Mouse (Mus musculus): ENCODE measurements around the gene Inhbc.
A peak's percentile ranks its signal among the peaks of the same experiment; 100 is the strongest.

The Inhbc gene

DNA sequence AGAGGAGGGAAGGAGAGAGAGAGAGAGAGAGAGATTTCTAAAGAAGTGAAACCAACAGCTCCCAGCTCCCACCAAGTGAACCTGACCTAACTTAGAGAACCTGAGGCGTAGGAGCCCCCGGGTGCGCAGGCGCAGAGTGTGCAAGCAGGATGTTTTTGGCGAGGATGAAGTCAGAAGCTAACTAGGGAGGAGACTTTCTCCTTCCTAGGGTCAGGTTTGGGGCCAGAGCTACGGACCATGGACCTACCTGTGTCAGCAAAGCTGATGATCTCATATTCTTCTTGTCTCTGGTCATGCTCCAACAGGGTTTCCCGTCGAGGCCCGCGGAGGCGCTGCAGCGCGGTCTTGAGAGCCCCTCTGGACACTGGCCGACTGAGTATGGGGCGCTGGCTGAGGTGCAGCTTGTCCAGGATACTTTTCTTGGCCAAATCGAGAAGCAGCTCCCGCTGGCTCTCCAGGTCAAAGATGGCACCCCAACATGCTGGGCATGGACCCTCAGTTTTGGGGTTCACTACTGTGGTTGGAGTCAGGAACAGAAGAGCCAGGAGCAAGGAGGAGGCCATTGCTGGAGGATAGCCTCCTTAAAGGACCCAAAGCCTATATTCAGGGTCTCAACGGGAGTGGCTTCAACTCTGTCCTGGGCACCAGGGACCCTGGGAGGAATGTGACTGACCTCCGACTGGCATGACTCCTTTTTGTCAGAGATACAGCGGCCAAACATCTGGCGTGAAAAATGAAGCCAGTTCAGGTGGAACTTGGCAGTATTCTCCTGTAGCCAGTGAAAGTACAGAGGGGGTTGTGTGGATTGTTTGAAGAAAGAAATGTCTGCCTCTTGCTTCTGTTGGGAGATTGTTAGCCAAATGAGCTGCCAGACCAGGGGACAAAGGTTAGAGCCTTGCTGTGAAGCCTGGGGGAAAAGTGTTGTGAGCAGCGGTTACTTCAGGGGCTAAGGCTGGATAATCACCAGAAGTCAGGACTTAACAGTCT is at the start of gene Inhbc:
Gene Inhbc, minus strand, starts transcription at position 598 of the 987 bp plus-strand sequence.
- DNase-seq (ENCODE audit: low spot score) = no peak

DNA sequence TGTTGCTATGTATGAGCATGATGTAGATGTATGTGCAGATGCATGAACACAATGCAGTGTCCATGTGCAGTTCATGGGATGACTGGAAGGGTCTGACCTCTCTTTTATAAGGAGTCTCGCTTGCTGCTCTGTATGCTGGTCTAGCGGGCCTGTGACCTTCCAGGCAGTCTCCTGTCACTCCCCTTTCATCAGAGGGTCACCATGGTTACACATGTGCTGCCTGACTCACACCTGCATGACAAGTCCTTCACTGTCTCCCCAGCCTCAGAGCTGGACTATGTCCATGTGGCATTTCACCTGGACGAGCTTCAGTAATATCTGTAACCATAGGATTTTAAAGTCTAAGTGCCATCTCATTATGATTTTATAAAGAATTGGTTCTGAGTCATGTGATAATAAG is 43.9 kb upstream of the Inhbc start:
- DNase-seq (ENCODE audit: low spot score) = no peak

DNA sequence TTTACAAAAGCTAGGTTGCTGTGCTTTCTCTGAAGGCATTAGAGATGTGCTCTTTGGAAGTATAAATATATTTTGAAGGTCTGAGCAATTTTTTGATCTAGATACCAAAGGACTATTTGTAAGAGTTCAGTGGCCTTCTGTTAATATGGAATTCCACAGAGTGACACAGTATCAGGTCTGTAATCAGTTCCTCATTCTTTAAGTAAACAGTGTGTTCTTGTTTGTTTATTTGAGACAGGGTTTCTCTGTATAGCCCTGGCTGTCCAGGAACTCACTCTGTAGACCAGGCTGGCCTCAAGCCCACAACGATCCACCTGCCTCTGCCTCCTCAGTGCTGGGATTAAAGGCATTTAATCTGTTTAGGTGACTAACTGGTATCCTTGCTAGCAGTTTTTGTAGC is 43.4 kb upstream of the Inhbc start:
- no peak for DNase-seq (ENCODE audit: low spot score)

DNA sequence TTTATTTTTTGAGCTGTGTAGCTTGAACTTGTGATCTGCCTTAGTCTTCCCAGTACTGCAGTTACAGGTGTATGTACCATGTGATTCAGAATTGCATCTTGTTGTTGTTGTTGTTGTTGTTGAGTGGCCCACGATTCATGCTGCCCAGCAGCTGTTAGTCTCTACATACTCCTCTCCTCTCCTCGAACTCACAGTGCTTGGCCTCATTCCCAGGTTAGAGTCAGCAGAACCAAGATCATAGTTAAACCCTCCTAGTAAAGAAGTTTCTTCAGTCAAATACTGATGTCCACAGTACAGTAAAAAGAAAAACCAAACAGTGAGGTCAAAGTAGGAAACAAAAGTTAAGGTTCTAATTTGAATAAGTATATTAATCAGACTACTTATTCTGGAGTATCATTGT is 42.5 kb upstream of the Inhbc start:
- DNase-seq (ENCODE audit: low spot score) = no peak

DNA sequence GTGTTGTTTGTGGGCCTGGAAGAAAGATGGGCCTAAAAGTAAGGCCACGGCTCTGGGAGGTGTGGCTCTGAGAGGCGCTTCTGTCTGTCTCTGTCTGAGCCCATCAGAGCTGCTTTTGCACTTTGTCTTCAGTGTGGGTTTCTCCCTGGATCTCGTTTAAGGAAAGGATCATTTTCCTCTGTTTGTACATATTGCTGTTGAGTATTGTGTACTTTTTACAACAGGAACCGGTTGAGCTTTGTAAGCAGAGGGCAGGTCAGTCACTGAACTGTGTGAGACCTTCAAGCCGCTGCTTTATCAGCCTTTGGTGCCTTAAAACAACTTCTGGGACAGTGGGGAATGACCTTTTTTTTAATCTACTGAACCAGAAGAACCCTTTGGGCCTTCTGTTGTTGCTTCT is 41.9 kb upstream of the Inhbc start:
- DNase-seq (ENCODE audit: low spot score) = no peak

DNA sequence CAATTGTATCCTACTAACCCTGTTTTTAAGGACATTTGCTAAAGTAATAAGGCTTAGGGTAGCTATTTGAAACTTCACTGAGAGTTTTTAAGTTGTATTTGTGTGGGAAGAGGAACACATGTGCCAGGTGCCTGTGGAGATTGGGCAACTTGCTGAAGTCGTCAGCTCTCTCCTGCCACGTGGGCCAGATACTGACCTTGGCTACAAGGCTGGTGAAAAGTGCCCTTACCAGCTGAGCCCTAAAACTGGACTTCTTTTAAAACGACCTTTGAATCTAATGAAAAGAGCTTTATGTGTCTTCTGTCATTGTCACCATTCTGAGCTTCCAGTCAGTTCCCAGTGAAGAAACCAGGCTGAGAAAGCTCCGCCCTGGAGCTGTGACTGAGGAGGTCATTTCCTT is 37.2 kb upstream of the Inhbc start:
- no peak for DNase-seq (ENCODE audit: low spot score)

DNA sequence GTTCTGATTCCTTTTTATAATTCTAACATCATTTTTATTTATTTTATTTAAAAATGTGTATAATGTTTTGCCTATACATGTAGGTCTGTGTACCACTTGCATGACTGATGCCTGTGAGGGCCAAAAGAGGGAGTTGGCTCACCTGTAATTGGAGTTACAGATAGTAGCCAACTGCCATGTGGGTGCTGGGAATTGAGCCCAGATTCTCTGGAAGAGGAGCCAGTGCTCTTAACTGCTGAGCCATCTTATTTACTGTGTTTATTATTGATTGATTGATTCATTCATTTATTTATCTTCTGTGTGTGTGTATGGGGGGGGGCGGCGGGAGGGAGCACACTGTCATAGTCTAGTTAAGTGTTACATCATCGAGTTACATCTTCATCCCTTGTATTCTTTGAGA is 34.5 kb upstream of the Inhbc start:
- DNase-seq (ENCODE audit: low spot score) = no peak

DNA sequence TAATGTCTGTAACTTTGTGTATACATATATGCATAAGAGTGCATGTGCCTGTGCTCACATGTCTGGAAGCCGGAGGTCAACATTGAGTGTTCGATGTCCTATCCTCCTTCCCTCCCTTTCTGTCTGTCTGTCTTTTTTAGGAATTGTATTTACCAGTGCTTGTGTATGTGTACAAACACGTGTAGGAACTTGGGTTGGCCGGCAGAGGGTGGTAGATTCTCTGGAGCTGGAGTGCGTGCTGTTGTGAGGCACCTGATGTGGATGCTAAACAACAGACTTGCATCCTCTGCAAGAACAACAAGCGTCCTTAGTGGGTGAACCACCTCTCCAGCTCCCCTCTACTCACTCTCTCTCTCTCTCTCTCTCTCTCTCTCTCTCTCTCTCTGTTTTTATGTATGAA is 21.5 kb upstream of the Inhbc start:
- no peak for DNase-seq (ENCODE audit: low spot score)

DNA sequence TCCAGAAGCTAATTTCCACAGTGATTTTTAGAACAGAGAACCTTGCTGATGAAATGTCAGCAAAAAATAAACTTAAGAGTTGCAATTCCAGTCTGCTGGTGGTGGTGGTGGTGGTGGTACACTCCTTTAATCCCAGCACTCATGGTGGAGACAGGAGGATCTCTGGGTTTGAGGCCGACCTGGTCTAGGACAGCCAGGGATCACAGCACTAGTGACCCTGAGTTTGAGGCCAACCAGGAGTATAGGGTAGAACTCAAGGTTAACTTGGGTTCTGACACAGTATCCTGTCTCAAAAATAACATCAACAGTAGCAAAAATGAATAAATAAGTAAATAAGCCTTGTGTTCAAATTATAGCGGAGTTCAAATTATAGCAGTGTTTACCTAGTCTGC is 11.5 kb upstream of the Inhbc start:
- no peak for DNase-seq (ENCODE audit: low spot score)

DNA sequence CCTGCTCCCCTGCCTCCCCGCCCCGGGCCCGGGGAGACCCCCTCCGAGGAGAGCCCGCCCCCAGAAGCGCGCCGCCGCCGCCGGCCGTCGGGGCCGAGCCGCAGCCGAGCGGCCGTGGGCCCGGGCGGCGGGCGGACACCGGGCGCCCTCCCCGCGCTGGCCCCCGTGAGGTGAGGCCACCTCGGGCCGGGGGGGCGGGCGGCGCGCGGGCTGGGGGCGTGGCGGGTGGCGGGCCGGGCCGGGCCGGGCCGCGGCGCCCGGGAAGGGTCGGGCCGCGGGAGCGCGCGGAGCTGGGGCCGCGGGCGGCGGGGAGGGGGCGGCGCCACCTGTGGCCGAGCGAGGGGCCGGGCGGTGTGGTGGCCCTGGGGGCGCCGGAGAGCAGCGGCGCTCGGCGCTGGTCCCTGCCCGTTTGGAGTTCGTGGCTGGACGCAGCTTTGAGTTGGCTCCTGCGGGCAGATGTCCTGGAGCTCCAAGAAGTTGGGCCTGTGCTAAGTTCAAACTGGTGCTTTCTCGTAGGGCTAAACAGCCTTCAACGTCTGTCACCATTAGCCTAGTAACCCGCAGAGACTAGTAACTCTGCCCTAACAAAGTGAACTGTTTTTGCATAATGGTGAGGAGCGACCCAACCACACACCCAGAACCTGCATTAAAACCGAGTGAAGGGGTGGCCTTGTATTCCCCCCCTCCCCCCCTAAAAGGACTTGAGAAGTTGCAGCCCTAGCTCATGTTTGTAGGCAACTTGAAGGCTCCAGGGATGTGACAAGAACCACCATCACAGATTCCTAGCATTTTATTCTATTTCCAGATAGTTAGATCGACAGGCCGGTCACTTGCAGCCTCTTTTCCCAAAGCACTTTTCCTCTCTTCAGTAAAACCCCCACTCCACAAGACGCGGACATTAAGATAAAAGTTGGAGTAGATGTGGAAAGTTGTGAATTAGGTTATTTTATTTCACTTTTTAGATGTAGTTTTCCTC is 10.8 kb upstream of the Inhbc start:
- peak; percentile 82 for DNase-seq (ENCODE audit: low spot score)

DNA sequence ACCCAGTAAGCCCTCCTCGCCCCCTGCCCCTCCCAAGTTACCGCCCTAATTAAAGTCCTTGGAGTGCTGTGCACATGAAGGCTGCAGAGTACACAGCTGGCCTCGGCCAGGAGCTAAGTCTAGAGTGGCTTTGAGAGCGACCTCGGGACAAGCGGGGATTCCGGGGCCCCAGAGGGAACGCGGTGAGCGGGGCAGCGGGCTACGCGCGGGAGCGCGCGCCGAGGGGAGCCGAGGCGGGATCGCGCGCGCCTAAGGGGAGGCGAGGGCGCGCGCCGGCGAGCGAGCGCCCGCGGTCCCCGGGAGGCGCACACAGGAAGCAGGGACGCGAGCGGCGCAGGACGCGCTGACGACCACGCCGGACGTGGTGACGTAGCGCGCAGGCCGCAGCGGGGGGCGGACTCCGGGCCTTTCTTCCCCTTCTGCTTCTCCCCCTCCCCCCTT is 10.0 kb upstream of the Inhbc start, which contains the start of gene R3hdm2:
Gene R3hdm2, plus strand, starts transcription at position 77 of the 441 bp plus-strand sequence.
- DNase-seq (ENCODE audit: low spot score) = peak; percentile 92

DNA sequence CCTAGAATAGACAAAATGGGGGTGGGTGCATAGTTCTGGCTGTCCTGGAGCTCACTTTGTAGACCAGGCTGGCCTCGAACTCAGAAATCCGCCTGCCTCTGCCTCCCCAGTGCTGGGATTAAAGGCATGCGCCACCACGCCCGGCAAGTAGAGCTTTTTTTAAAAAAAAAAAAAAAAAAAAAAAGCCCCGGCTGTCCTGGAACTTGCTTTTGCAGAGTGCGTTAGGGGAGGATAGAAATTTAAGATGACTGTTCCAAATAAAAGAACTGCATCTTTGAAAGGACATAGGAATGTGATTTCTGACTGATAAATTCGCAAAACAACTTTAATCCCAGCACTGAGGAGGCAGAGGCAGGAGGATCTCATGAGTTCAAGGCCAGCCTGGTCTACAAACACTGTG is 9.4 kb upstream of the Inhbc start:
- DNase-seq (ENCODE audit: low spot score) = no peak

DNA sequence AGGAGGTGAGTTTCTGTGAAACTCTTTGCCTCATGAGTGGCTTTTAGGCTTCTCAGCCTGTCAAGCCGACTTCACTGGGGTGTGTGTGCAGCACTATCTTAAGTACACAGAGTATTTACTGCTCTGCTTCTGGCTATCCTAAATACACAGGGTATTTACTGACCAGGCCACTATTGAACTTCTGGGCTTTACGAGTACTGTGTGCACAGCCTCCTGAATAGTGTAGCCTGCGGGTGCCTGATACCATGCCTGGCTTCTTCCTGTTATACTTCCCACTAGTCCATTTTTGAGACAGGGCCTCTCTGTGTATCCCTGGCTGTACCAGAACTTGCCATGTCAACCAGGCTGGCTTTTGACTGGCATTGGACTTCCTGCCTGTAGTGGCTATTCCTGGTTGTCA is 7.5 kb upstream of the Inhbc start:
- DNase-seq (ENCODE audit: low spot score) = no peak

DNA sequence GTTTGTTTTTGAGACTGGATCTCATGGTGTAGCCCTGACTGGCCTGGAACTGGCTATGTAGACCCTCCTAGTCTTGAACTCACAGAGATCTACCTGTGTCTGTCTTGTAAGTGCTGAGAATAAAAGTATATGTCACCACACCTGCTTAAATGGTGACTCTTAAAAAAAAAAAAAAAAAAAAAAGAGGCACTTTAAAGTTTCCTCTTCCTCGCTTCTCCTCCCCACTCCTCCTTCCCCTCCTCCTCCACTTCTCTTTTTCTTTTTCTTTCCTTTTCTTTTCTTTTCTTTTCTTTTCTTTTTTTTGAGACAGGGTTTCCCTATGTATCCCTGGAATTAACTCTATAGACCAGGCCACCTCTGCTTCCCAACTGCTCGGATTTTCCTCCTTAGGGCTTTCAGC is 792 bp upstream of the Inhbc start:
- no peak for DNase-seq (ENCODE audit: low spot score)

DNA sequence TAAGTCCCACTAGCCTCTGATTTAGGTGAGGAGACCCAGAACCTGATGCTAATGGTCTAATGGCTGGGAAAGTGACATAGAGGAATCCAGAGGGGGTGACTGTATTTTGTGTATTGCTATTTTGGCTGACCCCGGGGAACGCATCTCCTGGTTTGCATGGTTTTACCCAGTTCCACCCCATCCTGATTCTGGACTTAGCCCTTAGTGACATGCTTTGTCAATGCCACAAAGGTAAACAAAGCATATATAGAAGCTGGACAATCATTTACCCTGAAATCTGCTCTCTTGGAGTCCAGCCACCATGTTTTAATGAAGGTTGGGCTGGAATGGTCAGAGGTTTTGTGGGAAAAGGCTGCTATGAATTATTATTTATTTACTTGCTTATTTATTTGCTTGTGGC is 2.0 kb downstream of the Inhbc start:
- no peak for DNase-seq (ENCODE audit: low spot score)

DNA sequence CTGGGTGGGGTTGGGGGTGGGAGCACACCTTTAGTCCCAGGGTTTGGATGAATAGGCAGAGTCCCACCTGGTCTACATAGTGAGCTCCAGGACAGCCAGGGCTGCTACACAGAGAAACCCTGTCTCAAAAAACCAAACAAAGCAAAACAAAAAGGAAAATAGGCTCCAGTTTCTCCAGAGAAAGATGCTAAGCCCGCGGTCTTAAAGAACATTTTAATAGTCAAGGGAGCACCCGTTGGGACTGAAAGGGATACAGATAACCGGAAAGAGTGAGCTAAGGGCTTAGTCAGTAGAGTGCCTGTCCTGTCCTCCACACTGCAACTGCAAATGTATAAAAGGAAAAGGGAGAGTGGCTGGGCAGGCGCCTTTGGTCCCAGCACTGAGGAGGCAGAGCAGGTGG is 3.1 kb downstream of the Inhbc start:
- DNase-seq (ENCODE audit: low spot score) = no peak

DNA sequence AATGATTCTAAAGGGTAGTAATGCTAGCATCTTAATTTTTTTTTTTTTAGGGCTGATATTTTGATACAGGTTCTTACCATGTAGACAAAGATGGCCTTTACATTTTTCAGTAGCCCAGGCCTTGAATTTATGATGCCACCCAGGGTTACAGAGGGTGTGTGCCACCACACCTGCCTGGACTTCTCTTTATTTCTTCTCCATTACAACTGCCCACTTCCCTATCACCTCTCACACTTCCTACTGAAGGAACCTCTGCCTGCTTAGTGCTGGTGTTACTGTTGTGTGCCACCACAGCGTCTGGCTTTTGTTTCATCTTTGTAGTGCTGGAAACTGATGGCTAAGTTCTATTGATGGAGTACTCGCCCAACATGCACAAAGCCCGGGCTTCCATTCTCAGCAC is 9.5 kb downstream of the Inhbc start:
- no peak for DNase-seq (ENCODE audit: low spot score)

DNA sequence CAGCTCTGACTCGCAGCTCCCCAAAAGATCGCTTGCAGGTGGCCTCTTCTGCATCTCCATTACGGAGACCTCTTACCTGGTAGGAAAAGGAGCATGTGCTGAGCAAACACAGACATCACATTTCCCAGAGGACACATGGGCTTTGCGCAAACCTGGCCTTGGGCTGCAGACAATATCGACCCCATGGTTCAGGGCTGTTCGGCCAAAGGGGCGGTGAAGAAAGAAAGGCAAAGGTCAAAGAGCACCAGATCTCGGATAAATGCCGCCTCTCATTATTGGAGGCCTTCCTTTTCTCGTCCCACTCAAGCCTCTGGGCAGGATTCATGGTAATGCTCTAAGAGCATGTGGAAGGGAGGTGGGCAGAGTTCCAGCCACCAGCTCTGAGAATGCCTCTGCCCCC is 14.9 kb downstream of the Inhbc start:
- no peak for DNase-seq (ENCODE audit: low spot score)

DNA sequence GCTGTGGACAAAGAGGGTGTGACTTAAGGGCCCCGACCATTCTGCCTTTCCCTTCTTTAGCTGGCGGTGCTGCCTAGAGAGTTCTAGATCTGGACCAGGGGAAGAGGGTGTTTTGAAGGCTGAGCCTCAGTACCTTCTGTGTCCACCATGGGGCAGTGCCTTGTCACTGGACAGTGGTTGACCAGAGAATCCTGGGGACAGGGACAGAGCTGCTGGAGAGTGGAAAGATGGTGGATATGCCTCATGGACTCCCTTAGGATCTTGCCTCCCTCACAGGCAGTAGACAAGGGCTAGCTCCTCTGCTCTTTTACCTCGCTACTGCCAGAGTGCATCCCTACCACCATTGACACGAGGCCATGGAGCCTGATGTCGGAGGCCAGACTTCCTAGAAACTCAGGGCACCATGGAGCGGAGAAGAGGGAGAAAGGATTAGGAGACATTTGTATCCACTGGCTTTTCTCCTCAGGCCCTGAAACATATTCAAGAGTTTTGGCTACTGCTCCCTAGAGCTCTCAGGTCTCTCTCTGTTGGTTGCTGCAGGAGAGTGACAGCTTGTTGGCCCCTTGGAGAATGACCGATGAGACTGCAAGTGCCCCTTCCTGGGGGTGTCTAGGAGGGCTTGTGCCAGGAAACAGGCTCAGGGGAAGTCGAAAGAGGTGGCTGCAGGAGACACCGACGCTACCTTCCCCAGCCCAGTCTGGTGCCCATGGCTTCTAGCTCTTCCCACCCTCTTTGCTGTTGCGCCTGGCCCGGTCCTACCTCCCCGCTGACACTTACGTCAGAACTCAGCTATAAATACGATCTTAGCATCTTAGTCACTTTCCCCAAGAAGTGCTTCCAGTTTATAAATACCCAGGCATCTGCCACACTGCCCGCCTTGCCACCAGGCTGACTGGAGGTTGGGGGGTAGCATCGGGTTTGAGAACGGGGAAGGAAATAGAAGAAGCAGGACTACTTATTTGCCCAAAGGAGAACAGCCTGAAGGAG is 16.0 kb downstream of the Inhbc start, which contains the start of gene Inhbe:
Gene Inhbe, minus strand, starts transcription at position 503 of the 987 bp plus-strand sequence.
- DNase-seq (ENCODE audit: low spot score) = no peak

DNA sequence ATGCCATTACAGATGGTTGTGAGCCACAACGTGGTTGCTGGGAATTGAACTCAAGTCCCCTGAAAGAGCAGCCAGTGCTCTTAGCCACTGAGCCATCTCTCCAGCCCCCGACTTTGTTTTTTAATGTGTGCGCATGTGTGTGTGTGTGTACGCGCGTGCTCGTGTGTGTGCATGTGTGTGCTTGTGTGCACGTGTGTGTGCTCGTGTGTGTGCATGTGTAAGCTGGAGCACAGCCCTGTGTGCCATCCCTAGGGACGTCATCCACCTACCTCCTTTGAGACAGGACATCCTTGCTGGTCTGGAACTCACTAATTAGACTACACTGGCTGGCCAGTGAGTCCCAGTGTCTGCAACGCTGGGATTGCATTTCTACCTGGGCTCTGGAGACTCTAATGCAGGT is 17.5 kb downstream of the Inhbc start:
- DNase-seq (ENCODE audit: low spot score) = no peak

DNA sequence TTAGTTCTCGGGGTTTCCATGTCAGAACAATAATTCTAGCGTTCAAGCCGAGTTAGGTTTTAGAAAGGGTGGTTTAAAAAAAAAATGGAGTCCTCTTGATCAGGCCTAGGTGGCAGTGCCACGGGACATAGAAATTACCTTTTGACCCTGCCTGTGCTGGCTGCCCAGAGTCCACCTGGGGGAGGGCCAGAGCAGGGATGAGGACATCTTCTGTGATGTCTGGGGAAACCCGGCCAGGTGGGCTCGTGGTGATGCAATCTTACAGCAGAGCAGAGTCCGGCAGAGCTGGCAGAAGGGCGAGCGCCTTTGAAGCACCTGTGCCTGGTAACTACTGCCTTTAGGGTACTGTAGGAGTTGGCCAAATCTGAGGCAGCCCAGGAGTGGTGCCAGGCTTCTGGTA is 18.0 kb downstream of the Inhbc start:
- DNase-seq (ENCODE audit: low spot score) = no peak

All from testis, postnatal 10 days (tissue).